Mouse (Mus musculus) CH12.LX (cell line): ENCODE results near the gene Jam2.

Experiments
- CTCF ChIP-seq, 2 experiments: IDR thresholded peaks in 1 of 2; conservative IDR thresholded peaks in 1 of 2; 2 replicates each; pipeline ENCODE4 v1.5.1; 2011 to 2012; ENCODE audit warnings: low read depth in 2 of 2, low read length in 2 of 2, improper control_type of control experiment in 1 of 2, inconsistent platforms in 1 of 2, mild to moderate bottlenecking in 1 of 2, moderate library complexity in 1 of 2
- EP300 ChIP-seq: IDR thresholded peaks from 2 replicates; pipeline ENCODE4 v1.6.1; 2011; ENCODE audit warnings: low read length, improper control_type of control experiment
- GABPA ChIP-seq: IDR thresholded peaks from 2 replicates; pipeline ENCODE4 v1.6.1; 2012; ENCODE audit warnings: low read depth, low read length, improper control_type of control experiment, inconsistent platforms; ENCODE audit not compliant: insufficient replicate concordance
- JUND ChIP-seq: conservative IDR thresholded peaks from 2 replicates; pipeline ENCODE4 v1.6.1; 2011; ENCODE audit warnings: low read depth, low read length, improper control_type of control experiment
- MAX ChIP-seq: IDR thresholded peaks from 2 replicates; pipeline ENCODE4 v1.6.1; 2011; ENCODE audit warnings: low read length, improper control_type of control experiment
- POLR2A ChIP-seq: IDR thresholded peaks from 2 replicates; pipeline ENCODE4 v1.6.1; 2011; ENCODE audit warnings: low read depth, mild to moderate bottlenecking, improper control_type of control experiment, low read length
- POLR2AphosphoS2 ChIP-seq: IDR thresholded peaks from 2 replicates; pipeline ENCODE4 v1.6.1; 2011; ENCODE audit warnings: low read depth, low read length, improper control_type of control experiment
- SIN3A ChIP-seq: IDR thresholded peaks from 2 replicates; pipeline ENCODE4 v1.6.1; 2012; ENCODE audit warnings: low read length, improper control_type of control experiment, inconsistent platforms
- USF2 ChIP-seq: conservative IDR thresholded peaks from 2 replicates; pipeline ENCODE4 v1.6.1; 2011; ENCODE audit warnings: low read depth, low read length, improper control_type of control experiment
- ZNF384 ChIP-seq: IDR thresholded peaks from 2 replicates; pipeline ENCODE4 v1.6.1; 2012; ENCODE audit warnings: low read depth, low read length, improper control_type of control experiment, inconsistent platforms

DNA sequence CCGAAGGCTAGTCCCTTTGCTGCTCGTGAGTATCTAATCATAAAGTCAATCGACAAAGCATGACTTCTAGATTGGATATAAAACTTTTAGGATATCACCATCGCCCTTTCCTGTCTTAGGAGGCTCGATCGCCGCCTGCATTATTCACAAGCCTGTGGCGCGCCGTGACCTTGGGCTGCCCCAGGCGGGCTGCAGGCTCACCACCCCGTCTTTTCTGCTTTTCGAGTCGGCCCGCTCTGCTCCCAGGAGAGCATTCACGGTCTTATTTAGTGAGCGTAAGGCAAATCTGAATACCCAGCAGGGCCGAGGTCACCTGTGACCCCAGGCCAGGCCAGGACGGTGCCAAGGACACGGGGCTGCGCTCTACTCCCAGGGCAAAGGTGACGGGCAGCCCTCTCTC, 60.4 kb downstream of the Jam2 start:
- no peak for TF ChIP-seq POLR2AphosphoS2
- TF ChIP-seq EP300 = no peak
- TF ChIP-seq ZNF384 = no peak
- no peak for TF ChIP-seq GABPA
- TF ChIP-seq CTCF (conservative IDR thresholded peaks at IDR 0.05 in 1 of 2, IDR thresholded peaks at IDR 0.05 in 1 of 2; ENCODE audit: low read depth in 2 of 2, low read length in 2 of 2) = no peak
- TF ChIP-seq USF2 = no peak
- no peak for TF ChIP-seq POLR2A
- TF ChIP-seq SIN3A = no peak
- no peak for TF ChIP-seq JUND
- TF ChIP-seq MAX = no peak
